Mouse (Mus musculus) hindbrain, embryonic 14.5 days (tissue): Measurements from ENCODE around the gene Nelfb. TPM values are rescaled to one million over a fixed set of nuclear protein-coding genes. Genes with fewer than 3 reads are reported as not detected.

Experiments used
- ATAC-seq: fragments of 200-750 bp; cut with Nextera tagmentation; 2 replicates; pipeline ENCODE4 v1.8.0; 2017; ENCODE audit warnings: moderate number of reproducible peaks, mild to moderate bottlenecking, moderate TSS enrichment, moderate library complexity; ENCODE audit not compliant: low FRiP score
- DNase-seq: peaks from one replicate; pipeline ENCODE4 v3.0.0-alpha.2; 2015; ENCODE audit warnings: low spot score
- H3K27ac ChIP-seq: fragments of 300-500 bp; sonication (generic); 2 replicates; pipeline ENCODE4 v1.5.1; 2014; ENCODE audit warnings: mild to moderate bottlenecking, moderate library complexity
- H3K27me3 ChIP-seq: fragments of 300-500 bp; sonication (generic); 2 replicates; pipeline ENCODE4 v1.6.1; 2014; ENCODE audit warnings: mild to moderate bottlenecking, low read length, mixed read lengths; ENCODE audit not compliant: control insufficient read depth, insufficient read depth
- H3K36me3 ChIP-seq: fragments of 300-500 bp; sonication (generic); replicated peaks from 2 replicates; pipeline ENCODE4 v1.6.1; 2014; ENCODE audit not compliant: control insufficient read depth, insufficient read depth
- H3K4me1 ChIP-seq: fragments of 300-500 bp; sonication (generic); replicated peaks from 2 replicates; pipeline ENCODE4 v1.6.1; 2014; ENCODE audit warnings: antibody characterized with exemption, low read length, mixed read lengths; ENCODE audit not compliant: control insufficient read depth, insufficient read depth
- H3K4me2 ChIP-seq: fragments of 300-500 bp; sonication (generic); replicated peaks from 2 replicates; pipeline ENCODE4 v1.6.1; 2014; ENCODE audit warnings: mild to moderate bottlenecking, moderate library complexity
- H3K4me3 ChIP-seq: fragments of 300-500 bp; sonication (generic); replicated peaks from 2 replicates; pipeline ENCODE4 v1.5.1; 2014; ENCODE audit warnings: mild to moderate bottlenecking, low read length
- H3K9ac ChIP-seq: fragments of 300-500 bp; sonication (generic); 2 replicates; pipeline ENCODE4 v1.6.1; 2014
- H3K9me3 ChIP-seq: fragments of 300-500 bp; sonication (generic); 2 replicates; pipeline ENCODE4 v1.6.1; 2016; ENCODE audit warnings: low read length; ENCODE audit not compliant: control insufficient read depth
- WGBS: fragments of 180-500 bp; shearing (Covaris S2); extraction: QIAGEN DNeasy Blood & Tissue Kit; methylation state at CpG from one replicate; pipeline ENCODE4 v1.1.7; 2014; 5-methylcytosine and 5-hydroxymethylcytosine counted together
- polyA plus RNA-seq: library from polyadenylated mRNA; unstranded; fragments of >200 nt; fragmentation: Nextera tagmentation; extraction: Ambion mirVana; gene quantifications from 2 replicates; pipeline ENCODE4 v1.2.1, GENCODE M21; 2014

Gene Nelfb
- polyA plus RNA-seq, 1 experiment from 2014 or later: 88.0 TPM

DNA sequence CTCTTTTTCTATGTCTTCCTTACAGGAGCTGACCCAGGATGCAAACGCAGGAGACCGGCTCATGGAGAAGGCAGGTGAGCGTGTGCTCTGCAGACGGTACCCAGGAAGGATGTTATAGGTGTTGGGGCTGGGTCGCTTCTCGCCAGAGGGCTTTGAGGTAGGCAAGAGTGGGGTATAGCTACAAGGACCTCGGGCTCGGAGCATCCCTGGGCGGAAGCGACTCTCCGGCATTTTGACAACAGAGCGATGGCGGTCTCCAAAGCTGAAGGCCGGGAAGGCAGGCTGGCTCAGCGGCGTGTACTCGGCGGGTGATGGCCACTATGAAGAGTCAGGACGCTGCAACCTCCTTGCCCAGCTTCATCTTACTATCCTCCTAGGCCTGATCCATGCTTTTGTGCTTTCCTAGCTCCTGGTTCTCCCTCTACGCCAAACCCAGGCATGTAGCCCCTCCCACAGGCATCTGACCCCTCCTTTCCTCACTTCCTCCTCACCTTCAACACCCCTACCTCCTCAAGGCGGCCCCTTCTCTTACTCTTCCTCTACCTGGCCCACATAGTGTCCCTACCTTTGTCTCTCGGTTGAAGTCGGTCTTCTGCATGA is 2.1 kb upstream of the Nelfb start:
- H3K4me2 ChIP-seq: no peak overlapping the region
- H3K4me1 ChIP-seq: peaks cover 17% of the 10 kb centered on the region
- DNase-seq (no peak), ATAC-seq (no peak)
- 65% methylated on average over 23 of the region's 23 CpGs for WGBS
- no peaks in the 10 kb centered on the region for H3K27me3 ChIP-seq
- H3K27ac ChIP-seq: no peak overlapping the region
- no peak overlapping the region for H3K9ac ChIP-seq
- no peaks in the 10 kb centered on the region for H3K9me3 ChIP-seq
- no peak overlapping the region for H3K4me3 ChIP-seq
- peaks cover 9% of the 10 kb centered on the region; the same call in 1 of the 2 replicates for H3K36me3 ChIP-seq

DNA sequence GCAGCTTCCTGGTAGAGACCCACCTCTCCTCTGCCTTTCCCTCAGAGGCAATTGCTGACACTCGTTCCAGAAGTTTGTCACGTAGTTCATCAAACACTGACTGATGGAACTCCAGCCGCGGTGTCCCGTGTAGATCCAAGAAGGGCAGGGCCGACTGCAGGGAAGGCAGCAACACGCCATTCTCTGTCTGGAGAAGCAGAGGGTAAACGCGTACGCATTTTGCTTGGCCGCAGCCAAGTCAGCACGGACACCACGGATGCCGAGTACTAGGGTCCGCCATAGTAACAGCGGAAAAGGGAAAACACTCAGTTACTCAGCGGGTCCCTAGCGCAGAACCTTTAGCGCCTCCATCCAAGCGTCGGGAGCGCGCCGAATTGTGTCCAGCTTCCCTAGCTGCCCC is 603 bp downstream of the Nelfb start:
- Histone ChIP-seq H3K9me3 (no peaks in the 10 kb centered on the region), H3K27ac (peak overlapping the region; percentile 93), H3K27me3 (no peaks in the 10 kb centered on the region), H3K36me3 (peaks cover 26% of the 10 kb centered on the region), H3K4me2 (peak overlapping the region; percentile 90), H3K9ac (peak overlapping the region; percentile 95), H3K4me1 (peaks cover 17% of the 10 kb centered on the region), H3K4me3 (peak overlapping the region; percentile 97)
- under 1% methylated on average over 24 of the region's 24 CpGs for WGBS
- no peak for DNase-seq
- no peak; the same call in 1 of the 2 replicates for ATAC-seq

DNA sequence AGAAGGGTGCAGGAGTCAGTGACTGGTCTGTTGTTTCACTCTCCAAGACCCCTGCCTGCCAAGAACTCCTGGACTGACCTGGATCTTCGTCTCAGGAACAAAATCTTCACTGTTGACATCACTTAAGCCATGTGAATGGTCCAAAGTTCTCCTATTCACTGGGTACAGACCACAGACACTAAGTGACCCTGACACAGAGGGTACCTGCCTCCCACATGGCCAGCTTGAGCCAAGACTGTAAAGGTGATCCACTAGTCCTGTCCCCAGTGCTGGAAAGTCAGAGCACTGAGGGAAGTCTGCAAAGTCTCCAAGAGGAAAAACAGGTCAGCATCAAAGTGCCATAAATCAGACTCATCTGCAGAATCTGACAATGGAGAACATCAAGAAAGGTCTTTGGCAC is 3.7 kb downstream of the Nelfb start:
- Histone ChIP-seq H3K4me1 (peaks cover 17% of the 10 kb centered on the region), H3K36me3 (peaks cover 57% of the 10 kb centered on the region), H3K27ac (no peak overlapping the region), H3K9me3 (no peaks in the 10 kb centered on the region), H3K27me3 (no peaks in the 10 kb centered on the region), H3K9ac (no peak overlapping the region), H3K4me3 (no peak overlapping the region), H3K4me2 (no peak overlapping the region)
- 83% methylated on average over 1 of the region's 1 CpGs for WGBS
- ATAC-seq (no peak), DNase-seq (no peak)

DNA sequence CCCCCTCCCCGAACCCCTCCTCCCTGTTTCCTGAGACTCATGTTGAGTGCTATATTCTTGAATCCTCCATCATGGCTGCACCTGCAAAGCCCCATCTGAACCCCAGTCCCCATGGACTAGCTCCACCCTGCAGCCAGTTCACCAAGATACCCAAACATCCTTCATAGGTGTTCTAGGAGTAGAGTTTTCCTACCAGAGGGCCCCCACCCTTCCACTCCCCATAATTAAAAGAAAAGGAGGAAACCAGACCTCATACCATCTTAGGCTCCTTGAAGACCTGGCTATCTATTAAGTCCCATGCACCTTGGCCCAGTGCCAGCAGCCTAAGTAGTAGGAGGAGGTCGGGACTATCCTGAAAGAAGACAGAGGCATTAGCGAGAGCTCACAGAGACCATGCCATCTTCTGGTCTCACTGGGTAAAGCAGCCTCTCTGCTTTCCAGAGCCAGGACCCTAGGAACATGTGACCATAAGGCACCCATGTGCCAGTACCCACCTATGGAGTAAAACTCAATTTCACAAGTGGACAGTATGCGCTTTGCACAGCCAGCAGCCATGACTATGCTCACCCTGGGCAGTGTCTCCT is 7.6 kb downstream of the Nelfb start:
- Histone ChIP-seq H3K4me2 (no peak overlapping the region), H3K9me3 (no peaks in the 10 kb centered on the region), H3K27ac (no peak overlapping the region), H3K27me3 (no peaks in the 10 kb centered on the region), H3K36me3 (peaks cover 89% of the 10 kb centered on the region), H3K4me1 (peaks cover 2% of the 10 kb centered on the region; the same call in 1 of the 2 replicates), H3K4me3 (no peak overlapping the region), H3K9ac (no peak overlapping the region)
- ATAC-seq (no peak), DNase-seq (no peak)
- WGBS: 62% methylated on average over 4 of the region's 4 CpGs

DNA sequence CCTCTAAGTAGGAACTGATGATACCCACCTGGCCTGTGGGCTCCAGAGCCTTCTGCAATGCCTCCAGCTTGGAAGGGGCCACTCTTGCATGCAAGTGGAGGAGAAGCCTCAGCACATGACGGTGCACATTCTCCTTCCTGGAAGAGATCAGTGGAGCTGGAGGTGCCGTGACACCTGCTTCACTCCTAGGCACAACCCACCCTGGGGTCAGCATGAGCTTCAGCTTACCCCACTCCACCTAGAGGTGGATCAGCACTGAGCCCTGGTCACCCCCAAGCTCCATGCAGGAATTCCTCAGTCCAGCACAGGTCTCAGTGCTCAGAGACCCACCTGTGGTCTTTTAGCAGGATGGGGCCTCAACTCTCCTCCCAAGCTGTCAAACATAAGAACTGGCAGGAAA is 10.7 kb downstream of the Nelfb start:
- Histone ChIP-seq H3K4me2 (no peak overlapping the region), H3K36me3 (peaks cover 78% of the 10 kb centered on the region), H3K4me1 (no peaks in the 10 kb centered on the region), H3K27ac (no peak overlapping the region), H3K4me3 (no peak overlapping the region), H3K27me3 (peaks cover 12% of the 10 kb centered on the region), H3K9me3 (no peaks in the 10 kb centered on the region), H3K9ac (no peak overlapping the region)
- WGBS: 100% methylated on average over 2 of the region's 2 CpGs
- DNase-seq (no peak), ATAC-seq (no peak)

- Histone ChIP-seq H3K4me2 (no peak overlapping the region), H3K4me3 (no peak overlapping the region), H3K27me3 (peaks cover 25% of the 10 kb centered on the region), H3K9me3 (no peaks in the 10 kb centered on the region), H3K9ac (no peak overlapping the region), H3K36me3 (peaks cover 51% of the 10 kb centered on the region), H3K27ac (no peak overlapping the region), H3K4me1 (no peaks in the 10 kb centered on the region)
- ATAC-seq: no peak
- DNase-seq: no peak
These were observed 13.3 kb downstream of the Nelfb start for GRCm38 (mm10) chr2:25197946-25198345.

GRCm38 (mm10) chr2:25197191-25197590 is 14.1 kb downstream of the Nelfb start:
- Histone ChIP-seq H3K9ac (no peak overlapping the region), H3K27ac (no peak overlapping the region), H3K9me3 (no peaks in the 10 kb centered on the region), H3K36me3 (peaks cover 43% of the 10 kb centered on the region), H3K4me1 (no peaks in the 10 kb centered on the region), H3K27me3 (peaks cover 25% of the 10 kb centered on the region), H3K4me2 (0 out of 2 replicates have a peak overlapping the region, but pooled peaks have one; percentile 4), H3K4me3 (no peak overlapping the region)
- no peak for DNase-seq
- WGBS: 30% methylated on average over 2 of the region's 2 CpGs
- no peak for ATAC-seq

DNA sequence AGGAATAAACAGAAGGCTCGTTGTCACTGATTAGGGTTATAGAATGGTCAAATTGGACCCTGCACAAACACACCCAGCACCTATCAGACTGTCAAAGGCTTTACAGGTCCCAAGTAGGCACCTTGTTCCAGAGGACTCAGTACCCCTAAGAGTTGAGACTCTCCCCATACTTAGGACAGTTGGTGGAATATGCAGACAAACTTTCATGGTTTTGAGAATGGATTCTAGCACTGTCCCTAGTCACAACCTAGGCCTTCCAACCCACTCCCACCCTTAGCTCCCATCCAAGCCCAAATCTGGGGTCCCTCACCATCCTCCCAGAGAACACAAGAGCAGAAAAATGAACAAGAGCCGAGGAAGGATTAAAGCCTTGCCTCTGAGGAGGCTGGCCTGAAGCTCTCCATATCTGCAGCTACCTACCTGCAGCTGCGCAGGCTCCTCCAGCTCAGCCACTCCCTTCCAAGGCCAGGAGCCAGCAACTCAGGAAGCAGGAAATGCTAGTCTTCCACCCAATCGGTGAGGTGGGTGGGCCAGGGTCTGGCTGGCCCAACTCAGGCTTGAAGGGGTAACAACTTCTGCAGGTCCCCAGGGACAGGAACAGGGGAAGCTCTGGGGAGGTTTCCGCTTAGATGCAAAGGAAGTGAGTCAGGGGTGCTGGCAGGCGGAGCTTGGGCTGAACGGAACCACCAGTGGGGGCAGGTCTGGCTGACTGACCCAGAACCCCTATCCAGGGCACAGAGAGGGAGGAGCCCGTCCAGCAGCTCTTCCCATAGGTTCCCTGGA is 14.9 kb downstream of the Nelfb start, which contains the start of gene Tor4a:
TSS of gene Tor4a (minus strand) at position 715 of the 783 bp plus-strand sequence.
- H3K9ac ChIP-seq: no peak within 1 kb of the TSS
- no peak within 1 kb of the TSS; the same call in 1 of the 2 replicates for H3K4me3 ChIP-seq
- H3K9me3 ChIP-seq: no peaks in the 10 kb centered on the region
- WGBS: 18% methylated on average over 8 of the region's 8 CpGs
- H3K4me1 ChIP-seq: no peaks in the 10 kb centered on the region
- DNase-seq (no peak), ATAC-seq (no peak)
- no peak within 1 kb of the TSS for H3K27ac ChIP-seq
- peaks cover 25% of the 10 kb centered on the region for H3K27me3 ChIP-seq
- peak within 1 kb of the TSS; percentile 25 for H3K4me2 ChIP-seq
- peaks cover 35% of the 10 kb centered on the region for H3K36me3 ChIP-seq
